Mouse (Mus musculus) ES-Bruce4 (cell line): Measurements from ENCODE around the gene Lpin2. TPM values are rescaled to one million over a fixed set of nuclear protein-coding genes. Genes with fewer than 3 reads are reported as not detected.

Experiments used
- H3K27ac ChIP-seq: 2 replicates; pipeline ENCODE4 v1.5.1; 2012; ENCODE audit warnings: low read length, inconsistent platforms; ENCODE audit not compliant: insufficient read depth
- H3K27me3 ChIP-seq: 2 replicates; pipeline ENCODE4 v1.6.1; 2012; ENCODE audit warnings: mild to moderate bottlenecking, low read length, inconsistent platforms; ENCODE audit not compliant: control insufficient read depth, poor library complexity, insufficient read depth, severe bottlenecking
- H3K36me3 ChIP-seq: 2 replicates; pipeline ENCODE4 v1.6.1; 2012; ENCODE audit warnings: inconsistent platforms, mild to moderate bottlenecking, low read length, moderate library complexity; ENCODE audit not compliant: control insufficient read depth, poor library complexity, insufficient read depth, severe bottlenecking
- H3K4me1 ChIP-seq: one replicate; pipeline ENCODE4 v1.8.1; 2011; ENCODE audit warnings: low read length; ENCODE audit not compliant: control insufficient read depth, insufficient read depth
- H3K4me3 ChIP-seq: 2 replicates; pipeline ENCODE4 v1.5.1; 2011; ENCODE audit warnings: low read depth, mild to moderate bottlenecking, low read length
- H3K9ac ChIP-seq: 2 replicates; pipeline ENCODE4 v1.6.1; 2012; ENCODE audit warnings: low read depth, mild to moderate bottlenecking, inconsistent platforms; ENCODE audit not compliant: poor library complexity, severe bottlenecking
- H3K9me3 ChIP-seq: replicated peaks from 2 replicates; pipeline ENCODE4 v1.6.1; 2012; ENCODE audit warnings: mild to moderate bottlenecking, low read length, inconsistent platforms; ENCODE audit not compliant: control insufficient read depth, poor library complexity, insufficient read depth, severe bottlenecking
- CTCF ChIP-seq: IDR thresholded peaks from one replicate; pipeline ENCODE4 v1.8.1; 2011; ENCODE audit warnings: low read depth, low read length
- EP300 ChIP-seq: IDR thresholded peaks from 2 replicates; pipeline ENCODE4 v1.6.1; 2011; ENCODE audit warnings: low read depth, low read length; ENCODE audit not compliant: insufficient read depth
- POLR2A ChIP-seq: IDR thresholded peaks from one replicate; pipeline ENCODE4 v1.8.1; 2011; ENCODE audit warnings: low read length; ENCODE audit not compliant: insufficient read depth
- polyA plus RNA-seq: library from polyadenylated mRNA; stranded (reverse); fragments of >200 nt; gene quantifications from 2 replicates; pipeline ENCODE4 v1.2.4, GENCODE M21; 2011; ENCODE audit warnings: low read depth; ENCODE audit not compliant: missing spikeins, insufficient read depth, insufficient read length

Lpin2 gene
- polyA plus RNA-seq, 1 experiment = 19.2 TPM

DNA sequence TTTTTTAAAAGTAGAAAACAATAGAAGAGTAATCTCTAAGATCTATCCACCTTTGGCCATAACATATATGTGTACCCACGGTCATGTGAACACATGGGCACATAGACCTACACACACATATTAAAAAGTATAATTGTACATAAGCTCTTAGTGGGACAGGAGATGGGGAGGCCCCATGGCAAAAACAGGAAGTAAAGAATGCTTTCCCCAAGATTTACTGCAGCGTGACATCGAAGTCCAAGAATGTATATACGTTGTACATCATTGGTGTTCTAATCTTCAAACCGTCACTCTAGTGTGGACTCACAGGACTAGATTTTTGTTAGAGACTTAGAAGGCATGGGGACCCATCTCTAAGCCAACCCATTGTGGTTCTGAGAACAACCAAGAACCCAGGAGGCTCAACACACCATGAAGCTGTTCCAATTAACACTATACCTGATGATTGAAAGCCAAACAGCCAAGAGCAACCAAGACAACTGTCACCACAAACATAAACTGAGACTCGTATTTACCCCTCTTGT is 109.6 kb downstream of the Lpin2 start:
- H3K4me3 ChIP-seq = no peak overlapping the region
- no peak overlapping the region for H3K9ac ChIP-seq
- TF ChIP-seq EP300 = no peak
- no peak for TF ChIP-seq CTCF
- TF ChIP-seq POLR2A = no peak
- no peaks in the 10 kb centered on the region for H3K9me3 ChIP-seq
- no peak overlapping the region for H3K27ac ChIP-seq
- no peaks in the 10 kb centered on the region for H3K4me1 ChIP-seq
- no peaks in the 10 kb centered on the region for H3K27me3 ChIP-seq
- H3K36me3 ChIP-seq = no peaks in the 10 kb centered on the region

DNA sequence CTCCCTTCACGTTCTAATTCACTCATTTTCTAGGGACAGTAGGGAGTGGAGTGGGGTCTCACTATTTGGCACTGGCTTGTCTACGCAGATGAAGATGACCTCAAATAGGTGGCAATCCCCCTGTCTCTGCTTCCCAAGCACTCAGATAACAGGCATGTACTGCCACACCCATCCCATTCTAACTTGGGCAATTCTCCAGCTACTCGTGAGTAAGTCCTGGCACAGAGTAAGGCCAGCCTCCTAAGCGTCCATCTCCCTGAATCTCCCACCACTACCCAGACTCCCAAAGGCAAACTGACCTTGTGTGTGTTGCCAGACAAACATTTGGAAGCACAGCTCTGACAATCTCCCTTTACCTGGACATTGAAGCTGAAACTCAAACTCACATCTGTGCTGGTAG is 110.5 kb downstream of the Lpin2 start:
- Histone ChIP-seq H3K36me3 (no peaks in the 10 kb centered on the region), H3K9me3 (no peaks in the 10 kb centered on the region), H3K9ac (no peak overlapping the region), H3K4me1 (no peaks in the 10 kb centered on the region), H3K4me3 (no peak overlapping the region), H3K27ac (no peak overlapping the region), H3K27me3 (no peaks in the 10 kb centered on the region)
- TF ChIP-seq EP300 = no peak
- no peak for TF ChIP-seq CTCF
- no peak for TF ChIP-seq POLR2A

DNA sequence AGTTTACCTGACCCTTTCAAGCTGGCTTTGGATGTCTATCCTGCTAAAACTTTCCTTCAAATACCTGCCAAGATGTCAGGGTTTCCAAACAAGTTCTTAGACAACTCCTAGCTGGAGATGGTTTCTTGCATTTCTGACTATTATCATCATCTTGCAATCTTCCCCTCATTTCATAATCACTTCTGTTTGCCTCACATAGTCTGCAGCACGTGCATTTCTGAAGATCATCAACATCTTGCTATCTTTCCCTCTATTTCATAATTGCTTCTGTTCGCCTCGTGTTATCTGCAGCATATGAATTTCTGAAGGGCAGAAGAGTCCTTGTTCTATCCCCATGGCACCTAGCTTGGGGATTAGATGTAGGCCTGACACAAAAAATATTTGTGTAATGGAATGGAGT is 112.2 kb downstream of the Lpin2 start:
- no peak for TF ChIP-seq POLR2A
- no peak for TF ChIP-seq CTCF
- no peak for TF ChIP-seq EP300
- H3K27me3 ChIP-seq = no peaks in the 10 kb centered on the region
- H3K27ac ChIP-seq = no peak overlapping the region
- no peak overlapping the region for H3K4me3 ChIP-seq
- H3K9me3 ChIP-seq = no peaks in the 10 kb centered on the region
- no peaks in the 10 kb centered on the region for H3K4me1 ChIP-seq
- no peak overlapping the region for H3K9ac ChIP-seq
- H3K36me3 ChIP-seq = no peaks in the 10 kb centered on the region

Other genes starting within 250 kb of the Lpin2 start
- gene Myom1, start 179.9 kb upstream of the Lpin2 start, polyA plus RNA-seq = 2.3 and 2.8 TPM in 2 replicates
- 626 and 676 TPM in 2 replicates for gene Myl12a, start 179.7 kb upstream of the Lpin2 start, polyA plus RNA-seq
- 1.2 and 2.6 TPM in 2 replicates for gene Emilin2, start 129.4 kb downstream of the Lpin2 start, polyA plus RNA-seq